Mouse (Mus musculus) stomach, embryonic 16.5 days (tissue): Measurements from ENCODE around the gene Sec24a. TPM values are rescaled to one million over a fixed set of nuclear protein-coding genes. Genes with fewer than 3 reads are reported as not detected.
"Not testable (repeated sequence)": the region's sequence is repeated elsewhere in the genome, so short reads cannot be mapped to it uniquely, and the experiment has no call there.

Experiments used
- ATAC-seq: fragments of 200-750 bp; cut with Nextera tagmentation; 2 replicates; pipeline ENCODE4 v1.8.0; 2017; ENCODE audit warnings: moderate number of reproducible peaks, moderate TSS enrichment; ENCODE audit not compliant: insufficient read depth, low FRiP score
- H3K27ac ChIP-seq: fragments of 300-500 bp; sonication (generic); 2 replicates; pipeline ENCODE4 v1.5.1; 2014; ENCODE audit warnings: low read length
- H3K27me3 ChIP-seq: fragments of 300-500 bp; sonication (generic); 2 replicates; pipeline ENCODE4 v1.6.1; 2014; ENCODE audit warnings: low read length, control low read depth, mixed read lengths; ENCODE audit not compliant: control insufficient read depth, insufficient read depth
- H3K36me3 ChIP-seq: fragments of 300-500 bp; sonication (generic); 2 replicates; pipeline ENCODE4 v1.6.1; 2014; ENCODE audit warnings: low read length; ENCODE audit not compliant: control insufficient read depth, insufficient read depth
- H3K4me1 ChIP-seq: fragments of 300-500 bp; sonication (generic); 2 replicates; pipeline ENCODE4 v1.6.1; 2014; ENCODE audit warnings: low read length, control low read depth, mixed read lengths; ENCODE audit not compliant: control insufficient read depth, insufficient read depth
- H3K4me2 ChIP-seq: fragments of 300-500 bp; sonication (generic); 2 replicates; pipeline ENCODE4 v1.6.1; 2014; ENCODE audit warnings: low read depth, low read length, mixed read lengths
- H3K4me3 ChIP-seq: fragments of 300-500 bp; sonication (generic); replicated peaks from 2 replicates; pipeline ENCODE4 v1.5.1; 2014; ENCODE audit warnings: mild to moderate bottlenecking, low read length
- H3K9ac ChIP-seq: fragments of 300-500 bp; sonication (generic); 2 replicates; pipeline ENCODE4 v1.6.1; 2014; ENCODE audit warnings: low read length
- H3K9me3 ChIP-seq: fragments of 300-500 bp; sonication (generic); replicated peaks from 2 replicates; pipeline ENCODE4 v1.6.1; 2016; ENCODE audit warnings: low read length, control low read depth; ENCODE audit not compliant: control insufficient read depth
- WGBS: fragments of 180-500 bp; shearing (Covaris S2); extraction: QIAGEN DNeasy Blood & Tissue Kit; methylation state at CpG from one replicate; pipeline ENCODE4 v1.1.7; 2014; 5-methylcytosine and 5-hydroxymethylcytosine counted together
- polyA plus RNA-seq: library from polyadenylated mRNA; unstranded; fragments of >200 nt; fragmentation: Nextera tagmentation; extraction: Ambion mirVana; gene quantifications from 2 replicates; pipeline ENCODE4 v1.2.1, GENCODE M21; 2015

The Sec24a gene
- polyA plus RNA-seq, 1 experiment from 2014 or later, result 16.5 TPM

DNA sequence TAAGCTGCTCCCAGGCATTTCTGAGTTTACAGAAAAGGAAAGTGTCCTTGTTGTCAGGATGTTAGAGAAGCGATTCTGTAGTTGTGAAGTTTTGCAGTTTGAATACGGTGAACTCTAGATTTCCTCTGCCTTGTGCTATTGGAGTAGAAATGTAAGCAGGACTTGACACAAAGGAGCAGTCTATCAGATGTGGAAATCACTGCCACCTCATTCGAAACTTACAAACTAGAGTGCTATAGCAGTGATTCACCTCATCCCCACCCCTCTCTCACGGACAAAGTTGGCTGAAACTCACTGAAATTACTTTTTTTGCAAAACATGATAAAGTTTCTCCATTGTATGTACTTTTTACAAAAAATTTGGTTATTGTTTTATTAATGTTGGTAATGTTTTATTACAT lies 1.4 kb upstream of the Sec24a start:
- Histone ChIP-seq H3K4me2 (peak overlapping the region; percentile 82), H3K27ac (no peak overlapping the region), H3K36me3 (no peaks in the 10 kb centered on the region), H3K9ac (no peak overlapping the region), H3K27me3 (no peaks in the 10 kb centered on the region), H3K4me3 (peak overlapping the region; percentile 100), H3K9me3 (no peaks in the 10 kb centered on the region), H3K4me1 (peaks cover 14% of the 10 kb centered on the region)
- no peak for ATAC-seq
- WGBS, result 75% methylated on average over 4 of the region's 4 CpGs

DNA sequence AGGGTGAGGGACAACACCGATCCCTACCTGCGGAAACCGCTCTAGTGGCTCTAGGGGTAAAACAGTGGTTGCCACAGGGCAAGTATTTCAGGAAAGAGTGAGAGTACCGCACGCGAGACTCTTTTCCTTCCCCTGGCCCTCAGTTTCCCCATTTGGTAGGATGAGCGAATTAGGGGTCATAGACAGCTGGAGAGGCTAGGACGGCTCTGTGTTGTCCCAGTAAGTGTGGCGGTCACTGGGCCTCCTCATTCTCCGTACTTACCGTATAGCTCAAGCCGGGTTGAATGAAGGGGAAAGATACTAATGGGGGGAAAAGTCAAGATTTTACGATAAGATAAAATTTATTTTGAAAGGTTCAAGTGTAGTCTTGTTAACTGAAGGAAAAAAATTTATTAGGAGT lies 521 bp upstream of the Sec24a start:
- Histone ChIP-seq H3K36me3 (no peaks in the 10 kb centered on the region), H3K4me1 (peaks cover 14% of the 10 kb centered on the region), H3K9ac (peak overlapping the region; percentile 95), H3K9me3 (no peaks in the 10 kb centered on the region), H3K27ac (no peak overlapping the region; the same call in 1 of the 2 replicates), H3K4me3 (peak overlapping the region; percentile 100), H3K27me3 (no peaks in the 10 kb centered on the region), H3K4me2 (peak overlapping the region; percentile 82)
- WGBS, result 3% methylated on average over 13 of the region's 13 CpGs
- peak; percentile 19; the same call in 1 of the 2 replicates for ATAC-seq

DNA sequence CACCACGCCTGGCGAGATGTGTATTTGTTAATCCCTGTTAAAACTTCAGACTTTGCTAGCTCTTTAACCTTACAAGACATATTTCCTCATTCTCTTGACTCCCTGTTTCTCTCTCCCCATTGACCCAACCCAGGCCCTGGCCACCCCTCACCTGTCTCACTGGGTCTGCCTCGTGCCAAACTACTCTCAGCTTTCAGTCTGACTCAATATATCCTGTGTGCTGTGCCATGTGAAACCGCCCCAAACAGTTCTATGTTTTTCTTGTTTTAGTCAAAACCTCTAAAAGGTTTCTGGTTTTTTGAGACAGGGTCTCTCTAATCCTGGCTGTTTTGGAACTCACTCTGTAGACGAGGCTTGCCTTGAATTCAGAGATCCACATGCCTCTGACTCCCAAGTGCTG lies 2.2 kb downstream of the Sec24a start:
- H3K27me3 ChIP-seq, result no peaks in the 10 kb centered on the region
- WGBS, result 71% methylated on average over 5 of the region's 5 CpGs
- H3K9ac ChIP-seq, result no peak overlapping the region
- no peaks in the 10 kb centered on the region for H3K9me3 ChIP-seq
- H3K4me1 ChIP-seq, result peaks cover 11% of the 10 kb centered on the region
- no peaks in the 10 kb centered on the region for H3K36me3 ChIP-seq
- ATAC-seq, result no peak
- H3K4me3 ChIP-seq, result no peak overlapping the region
- H3K4me2 ChIP-seq, result no peak overlapping the region
- no peak overlapping the region for H3K27ac ChIP-seq

DNA sequence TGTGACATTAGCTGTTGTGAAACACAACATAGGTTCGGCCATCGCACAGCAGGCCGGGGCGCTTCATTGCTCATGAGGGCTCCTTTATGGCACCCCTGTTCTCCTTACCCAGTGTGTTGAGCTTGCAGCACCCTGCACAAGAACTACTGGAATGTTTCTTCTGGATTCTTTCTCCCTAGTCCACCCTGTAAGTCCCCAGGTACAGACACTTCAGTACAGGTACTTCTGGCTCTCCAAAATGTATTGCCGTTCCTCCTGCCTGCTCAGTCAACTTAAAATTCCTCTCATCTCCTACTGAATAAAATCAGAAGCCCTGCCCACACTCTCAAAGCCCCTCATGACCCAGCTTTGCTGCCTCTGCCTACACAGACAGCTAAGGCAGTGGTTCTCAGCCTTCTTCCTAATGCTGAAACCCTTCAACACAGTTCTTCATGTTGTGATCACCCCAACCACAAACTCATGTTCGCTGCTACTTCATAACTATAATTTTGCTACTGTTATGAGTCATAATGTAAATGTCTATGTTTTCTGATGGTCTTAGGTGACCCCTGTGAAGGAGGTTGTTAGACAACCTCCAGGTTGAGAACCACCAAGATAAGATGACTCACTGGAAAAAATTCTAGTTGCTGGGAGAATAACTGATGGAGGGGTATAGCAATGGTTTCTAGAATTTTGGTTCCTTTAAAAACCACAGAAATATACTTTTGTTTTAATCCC lies 3.3 kb downstream of the Sec24a start:
- no peaks in the 10 kb centered on the region for H3K27me3 ChIP-seq
- no peak overlapping the region for H3K9ac ChIP-seq
- no peak overlapping the region for H3K4me2 ChIP-seq
- 84% methylated on average over 6 of the region's 6 CpGs for WGBS
- peaks cover 15% of the 10 kb centered on the region for H3K4me1 ChIP-seq
- H3K4me3 ChIP-seq, result no peak overlapping the region
- H3K36me3 ChIP-seq, result no peaks in the 10 kb centered on the region
- ATAC-seq, result no peak
- H3K9me3 ChIP-seq, result no peaks in the 10 kb centered on the region
- peak overlapping the region; percentile 21; the same call in 1 of the 2 replicates for H3K27ac ChIP-seq

DNA sequence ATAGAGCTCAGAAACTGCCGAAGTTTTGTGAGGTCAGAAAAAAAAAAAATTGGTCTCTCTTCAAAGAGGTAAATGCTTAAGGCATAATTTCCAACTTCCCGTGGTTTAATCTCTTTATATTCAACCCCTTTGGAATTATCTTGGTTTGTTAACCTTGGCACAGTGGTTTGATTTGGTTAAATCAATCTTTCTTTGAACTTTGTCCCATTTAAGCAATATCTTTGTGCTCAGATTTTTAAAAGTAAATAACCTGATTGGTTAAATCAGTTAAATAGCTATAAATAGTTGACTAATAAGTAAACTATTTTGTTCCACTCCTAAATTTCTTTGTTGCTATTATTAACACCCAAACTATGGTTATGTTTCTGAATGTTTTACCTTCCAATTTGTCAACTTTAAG lies 4.2 kb downstream of the Sec24a start:
- no peaks in the 10 kb centered on the region for H3K9me3 ChIP-seq
- peaks cover 17% of the 10 kb centered on the region for H3K4me1 ChIP-seq
- no peak overlapping the region for H3K4me3 ChIP-seq
- WGBS, result 66% methylated on average over 2 of the region's 2 CpGs
- H3K36me3 ChIP-seq, result no peaks in the 10 kb centered on the region
- H3K4me2 ChIP-seq, result no peak overlapping the region
- H3K9ac ChIP-seq, result no peak overlapping the region
- no peak for ATAC-seq
- no peak overlapping the region; the same call in 1 of the 2 replicates for H3K27ac ChIP-seq
- no peaks in the 10 kb centered on the region for H3K27me3 ChIP-seq

DNA sequence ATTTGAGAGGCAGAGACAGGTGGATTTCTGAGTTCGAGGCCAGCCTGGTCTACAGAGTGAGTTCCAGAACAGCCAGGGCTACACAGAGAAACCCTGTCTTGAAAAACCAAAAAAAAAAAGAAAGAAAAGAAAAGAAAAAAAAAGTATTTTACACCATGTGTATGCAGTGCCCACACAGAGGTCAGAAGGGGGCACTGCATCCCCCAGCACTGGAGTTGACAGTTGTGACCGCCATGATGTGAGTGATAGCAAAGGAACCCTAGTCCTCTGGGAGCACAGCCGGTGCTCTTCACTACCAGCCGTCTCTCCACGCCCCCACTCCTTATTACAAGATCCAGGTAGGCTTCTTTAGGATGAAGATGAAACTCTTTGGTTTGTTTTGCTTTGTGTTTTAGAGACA lies 5.2 kb downstream of the Sec24a start:
- not testable (repeated sequence) for H3K9me3 ChIP-seq, H3K4me2 ChIP-seq, H3K27ac ChIP-seq, H3K27me3 ChIP-seq, ATAC-seq, H3K9ac ChIP-seq, H3K36me3 ChIP-seq, H3K4me3 ChIP-seq
- 90% methylated on average over 5 of the region's 5 CpGs for WGBS
- H3K4me1 ChIP-seq, result peaks cover 16% of the 10 kb centered on the region

DNA sequence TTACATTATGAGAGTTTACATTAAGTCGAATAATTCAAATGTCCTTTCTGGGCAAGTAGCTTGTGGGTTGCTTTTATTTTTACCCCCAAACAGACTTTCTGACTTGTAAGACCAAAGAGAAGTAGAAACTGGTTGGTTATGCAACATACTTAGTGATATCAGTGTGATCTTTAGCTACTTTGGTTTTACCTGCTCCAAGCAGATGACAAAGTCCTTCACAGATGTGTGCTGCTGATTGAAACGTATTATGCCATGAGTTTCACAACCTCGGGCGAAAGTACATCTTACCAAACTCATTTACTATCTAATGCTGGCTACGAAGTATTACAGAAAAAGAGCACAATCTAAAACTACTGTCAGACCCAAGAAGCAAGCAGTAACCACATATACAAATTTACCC lies 5.8 kb downstream of the Sec24a start:
- Histone ChIP-seq H3K36me3 (no peaks in the 10 kb centered on the region), H3K9me3 (no peaks in the 10 kb centered on the region), H3K27me3 (no peaks in the 10 kb centered on the region), H3K4me2 (no peak overlapping the region), H3K27ac (no peak overlapping the region), H3K9ac (no peak overlapping the region), H3K4me3 (no peak overlapping the region), H3K4me1 (peaks cover 12% of the 10 kb centered on the region)
- 76% methylated on average over 5 of the region's 5 CpGs for WGBS
- no peak for ATAC-seq

DNA sequence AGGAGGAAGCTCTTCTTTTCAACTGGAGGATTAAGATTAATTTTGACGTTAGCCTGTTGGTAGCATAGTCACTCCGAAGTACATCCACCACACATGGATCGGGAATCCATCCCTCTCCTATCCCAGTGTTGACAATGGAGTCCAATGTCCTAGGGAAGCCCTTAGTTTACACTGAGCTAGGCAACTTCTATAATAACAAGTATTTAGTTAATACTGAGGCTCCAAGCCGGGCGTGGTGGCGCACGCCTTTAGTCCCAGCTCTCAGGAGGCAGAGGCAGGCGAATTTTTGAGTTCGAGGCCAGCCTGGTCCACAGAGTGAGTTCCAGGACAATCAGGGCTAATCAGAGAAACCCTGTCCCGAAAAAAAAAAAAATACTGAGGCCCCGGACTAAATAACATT lies 6.4 kb downstream of the Sec24a start:
- Histone ChIP-seq H3K4me1 (peaks cover 12% of the 10 kb centered on the region), H3K4me3 (peak overlapping the region; percentile 100), H3K36me3 (no peaks in the 10 kb centered on the region), H3K4me2 (peak overlapping the region; percentile 74), H3K27me3 (no peaks in the 10 kb centered on the region), H3K27ac (peak overlapping the region; percentile 87; the same call in 1 of the 2 replicates), H3K9ac (peak overlapping the region; percentile 99), H3K9me3 (no peaks in the 10 kb centered on the region)
- WGBS, result 72% methylated on average over 11 of the region's 11 CpGs
- ATAC-seq, result no peak

DNA sequence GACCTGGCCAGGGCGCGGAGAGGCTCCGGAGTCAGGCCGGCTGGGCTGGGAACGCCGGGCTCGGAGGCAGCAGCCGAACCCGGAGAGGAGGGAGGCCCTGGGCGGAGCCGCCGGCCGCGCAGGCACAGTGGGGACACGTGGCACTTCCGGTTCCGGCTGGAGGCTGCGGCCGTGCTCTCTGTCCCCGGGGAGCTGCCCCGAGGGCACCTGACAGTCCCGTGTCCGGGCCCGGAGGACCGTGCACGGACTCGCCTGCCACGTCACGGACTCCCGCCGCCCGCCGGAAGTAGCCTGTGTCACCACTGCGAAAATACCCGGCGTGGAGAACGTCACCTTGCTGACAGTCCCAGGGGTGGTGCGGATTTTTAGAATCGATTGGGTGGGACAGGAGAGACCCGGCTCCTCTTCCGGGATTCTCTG lies 7.1 kb downstream of the Sec24a start:
- Histone ChIP-seq H3K4me2 (peak overlapping the region; percentile 74), H3K36me3 (no peaks in the 10 kb centered on the region), H3K4me1 (peaks cover 12% of the 10 kb centered on the region), H3K4me3 (peak overlapping the region; percentile 100), H3K27ac (peak overlapping the region; percentile 87), H3K27me3 (no peaks in the 10 kb centered on the region), H3K9ac (peak overlapping the region; percentile 99), H3K9me3 (no peaks in the 10 kb centered on the region)
- ATAC-seq, result peak; percentile 98
- WGBS, result under 1% methylated on average over 40 of the region's 41 CpGs
